Mouse (Mus musculus): ENCODE measurements at regions not wholly inside any gene's neighbourhood (a gene's known extent, or its start where the extent isn't known, plus 50 kb on each side); places are given as distances from the start of the nearest gene placed in this dataset.

DNA sequence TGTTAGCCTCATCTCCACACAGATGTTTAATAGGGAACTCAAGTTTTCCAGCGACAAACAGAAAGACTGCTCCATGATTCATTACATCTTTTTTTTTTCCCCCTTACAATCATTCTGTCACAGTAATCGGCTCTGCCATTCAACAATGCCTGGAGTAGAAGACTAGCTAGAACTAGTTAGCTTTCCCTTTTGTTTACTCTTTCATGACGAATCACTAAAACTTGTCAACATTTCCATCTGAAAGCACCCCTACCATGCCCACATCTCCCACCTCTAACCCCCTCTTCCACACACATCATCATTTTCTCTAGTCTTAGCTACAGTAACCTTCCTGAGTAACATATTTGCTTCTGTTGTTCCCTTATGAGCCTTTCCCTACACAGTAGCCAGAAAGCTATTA is 78.6 kb upstream of the Creb5 start:
- TF ChIP-seq POLR2A (IDR thresholded peaks at IDR 0.05; ENCODE audit: low read depth, low read length) (no peak), CTCF (IDR thresholded peaks at IDR 0.05; ENCODE audit: extremely low read depth, insufficient read length, insufficient replicate concordance, low read depth, low read length) (no peak)

All from small intestine, adult 2 months (tissue).